Mouse (Mus musculus): ENCODE data around the gene Ikzf1. TPM values are rescaled to one million over a fixed set of nuclear protein-coding genes. Genes with fewer than 3 reads are reported as not detected.

Ikzf1 gene
- polyA plus RNA-seq, 1 experiment from 2014 or later: 0.63 TPM

DNA sequence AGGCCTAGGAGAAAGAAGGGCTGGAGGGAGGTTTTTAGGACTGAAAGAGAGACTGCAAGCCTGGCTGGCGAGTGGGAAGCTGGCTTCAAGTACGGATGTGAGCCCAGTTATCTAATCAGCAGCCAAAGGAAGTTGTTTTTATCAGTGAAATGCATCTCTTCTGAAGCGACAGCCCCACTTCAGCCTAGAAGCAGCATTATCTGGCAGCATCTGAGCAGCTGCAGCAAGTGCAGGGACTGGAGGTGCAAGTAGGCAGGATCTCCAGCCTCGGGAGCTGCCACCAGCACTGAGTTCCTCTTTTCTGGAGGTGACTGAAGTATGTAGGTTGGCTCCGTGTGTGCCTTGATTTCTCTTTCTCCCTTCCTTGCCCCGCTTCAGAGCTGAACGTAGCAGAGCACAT is 26.9 kb downstream of the Ikzf1 start:
- WGBS: 75% methylated on average over 7 of the region's 7 CpGs
- H3K9me3 ChIP-seq (replicated peaks): no peaks in the 10 kb centered on the region
- no peaks in the 10 kb centered on the region for H3K36me3 ChIP-seq (ENCODE audit: poor library complexity, severe bottlenecking)
- no peaks in the 10 kb centered on the region for H3K27me3 ChIP-seq
- H3K27ac ChIP-seq: no peak overlapping the region
- no peaks in the 10 kb centered on the region for H3K4me1 ChIP-seq
- no peak overlapping the region for H3K4me3 ChIP-seq
- H3K4me2 ChIP-seq: no peak overlapping the region
- no peak for ATAC-seq
- H3K9ac ChIP-seq: no peak overlapping the region

DNA sequence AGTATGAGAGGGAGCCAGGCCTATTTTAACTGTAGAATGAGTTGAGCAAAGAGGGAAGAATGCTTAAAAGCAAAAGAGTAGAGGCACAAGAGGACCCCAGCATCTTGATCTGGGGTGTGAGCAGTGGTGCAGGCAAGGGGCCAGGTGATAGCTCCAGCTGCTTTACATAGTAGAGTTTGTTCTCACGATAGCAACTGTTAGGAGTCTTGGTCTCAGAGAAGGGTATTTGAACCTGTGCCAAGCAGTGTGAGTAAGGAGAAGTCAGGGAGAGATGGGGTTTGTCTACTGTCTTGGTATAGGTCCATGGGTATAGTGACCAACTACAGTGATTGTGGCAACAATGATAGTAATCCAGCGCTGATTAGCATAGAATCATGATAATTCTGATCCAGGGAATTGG is 29.9 kb downstream of the Ikzf1 start:
- no peaks in the 10 kb centered on the region for H3K4me1 ChIP-seq
- H3K9me3 ChIP-seq (replicated peaks): no peaks in the 10 kb centered on the region
- H3K4me3 ChIP-seq: no peak overlapping the region
- no peaks in the 10 kb centered on the region for H3K36me3 ChIP-seq (ENCODE audit: poor library complexity, severe bottlenecking)
- H3K27me3 ChIP-seq: no peaks in the 10 kb centered on the region
- H3K4me2 ChIP-seq: no peak overlapping the region
- 78% methylated on average over 2 of the region's 2 CpGs for WGBS
- no peak overlapping the region for H3K9ac ChIP-seq
- ATAC-seq: no peak
- no peak overlapping the region for H3K27ac ChIP-seq

DNA sequence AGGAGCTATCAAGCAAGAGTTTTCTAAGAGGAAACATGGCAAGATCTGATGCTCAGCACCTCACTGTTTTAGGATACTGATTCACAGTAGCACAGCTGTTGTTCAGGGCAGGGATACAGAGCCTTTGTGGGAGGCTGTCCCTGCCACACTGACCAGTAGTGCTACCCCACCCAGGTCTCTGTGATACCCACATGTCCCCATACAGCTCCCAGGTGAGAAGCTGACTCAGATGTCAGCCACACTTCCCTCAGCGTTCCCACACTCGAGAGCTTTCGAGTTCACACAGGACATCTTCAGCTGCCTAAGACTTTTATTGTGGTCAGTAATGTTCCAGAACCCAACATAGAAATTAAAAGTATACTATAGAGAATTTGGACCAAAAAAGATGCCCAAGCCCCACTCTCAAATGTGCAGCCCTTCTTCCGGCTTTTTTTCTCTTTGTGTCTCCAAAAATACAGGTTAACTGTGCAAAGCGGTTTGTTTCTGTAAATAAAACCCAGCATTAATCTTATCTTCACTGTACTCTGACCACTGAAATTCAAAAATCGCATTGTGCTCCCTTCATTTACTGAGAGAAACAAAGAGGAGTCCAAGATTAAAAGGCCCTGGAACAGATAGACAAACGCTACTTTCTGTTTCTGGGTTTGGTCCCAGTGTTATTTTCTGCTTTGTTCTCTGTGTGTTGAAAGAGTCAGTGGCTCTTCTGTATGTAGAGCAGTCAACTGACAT is 31.3 kb downstream of the Ikzf1 start:
- H3K36me3 ChIP-seq (ENCODE audit: poor library complexity, severe bottlenecking): no peaks in the 10 kb centered on the region
- no peaks in the 10 kb centered on the region for H3K27me3 ChIP-seq
- no peak overlapping the region for H3K4me2 ChIP-seq
- H3K4me1 ChIP-seq: no peaks in the 10 kb centered on the region
- 87% methylated on average over 7 of the region's 7 CpGs for WGBS
- no peak overlapping the region for H3K4me3 ChIP-seq
- ATAC-seq: no peak
- H3K9me3 ChIP-seq (replicated peaks): no peaks in the 10 kb centered on the region
- H3K9ac ChIP-seq: no peak overlapping the region
- no peak overlapping the region for H3K27ac ChIP-seq

- no peaks in the 10 kb centered on the region for H3K4me1 ChIP-seq
- no peaks in the 10 kb centered on the region for H3K9me3 ChIP-seq (replicated peaks)
- H3K27ac ChIP-seq: no peak overlapping the region
- WGBS: 73% methylated on average over 2 of the region's 2 CpGs
- H3K9ac ChIP-seq: no peak overlapping the region
- H3K4me3 ChIP-seq: no peak overlapping the region
- no peaks in the 10 kb centered on the region for H3K27me3 ChIP-seq
- H3K36me3 ChIP-seq (ENCODE audit: poor library complexity, severe bottlenecking): no peaks in the 10 kb centered on the region
- ATAC-seq: no peak
- no peak overlapping the region for H3K4me2 ChIP-seq
These were observed 31.9 kb downstream of the Ikzf1 start for GRCm38 (mm10) chr11:11716692-11717037.

DNA sequence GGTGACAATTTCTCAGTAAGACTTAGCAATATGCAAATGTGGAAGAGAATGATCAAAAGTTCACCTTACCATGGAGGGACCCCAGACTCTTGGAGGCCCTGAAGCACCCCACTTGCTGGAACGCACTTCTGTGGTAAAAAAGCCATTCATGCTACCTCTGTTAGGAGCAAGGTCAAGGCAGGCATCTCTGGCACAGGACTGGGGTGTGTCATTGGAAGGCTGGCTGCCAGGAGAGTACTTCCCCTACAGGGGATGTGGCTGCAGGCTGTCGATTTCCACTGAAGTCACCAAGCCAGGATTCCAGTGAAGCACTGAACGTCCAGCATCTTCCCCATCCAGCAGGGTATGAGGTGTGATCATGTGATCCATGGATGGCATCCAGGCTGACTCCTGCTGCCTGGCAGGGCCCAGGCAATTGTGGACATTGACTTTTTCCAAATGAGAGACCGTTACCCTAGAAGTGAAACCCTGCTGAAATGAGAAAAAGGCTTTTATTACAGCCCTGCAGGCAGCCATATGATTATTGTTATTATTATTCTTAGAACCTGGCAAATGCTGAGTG is 32.9 kb downstream of the Ikzf1 start:
- Histone ChIP-seq H3K4me2 (no peak overlapping the region), H3K27me3 (no peaks in the 10 kb centered on the region), H3K9ac (no peak overlapping the region), H3K36me3 (ENCODE audit: poor library complexity, severe bottlenecking) (no peaks in the 10 kb centered on the region), H3K9me3 (replicated peaks) (no peaks in the 10 kb centered on the region), H3K4me3 (no peak overlapping the region), H3K27ac (no peak overlapping the region), H3K4me1 (no peaks in the 10 kb centered on the region)
- WGBS: 76% methylated on average over 4 of the region's 4 CpGs
- ATAC-seq: no peak

DNA sequence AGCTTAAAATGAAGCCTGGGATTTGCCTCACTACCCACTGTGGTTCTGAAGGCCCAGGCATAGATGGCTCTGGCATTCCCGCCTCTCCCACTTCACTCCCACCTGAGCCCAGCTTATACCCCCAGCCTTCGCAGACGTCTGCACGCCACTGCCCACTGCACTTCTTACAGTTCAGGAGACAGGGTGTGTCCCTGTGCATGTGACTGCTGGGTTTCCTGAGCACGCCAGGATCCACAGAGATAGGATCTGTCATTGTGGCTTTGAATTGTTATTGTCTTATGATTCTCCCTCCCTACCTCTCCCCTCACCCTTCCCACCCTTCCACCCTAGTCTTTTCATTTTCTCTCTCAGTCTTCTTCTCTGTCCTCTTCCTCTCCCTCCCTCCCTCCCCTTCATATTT is 34.9 kb downstream of the Ikzf1 start:
- no peaks in the 10 kb centered on the region for H3K27me3 ChIP-seq

DNA sequence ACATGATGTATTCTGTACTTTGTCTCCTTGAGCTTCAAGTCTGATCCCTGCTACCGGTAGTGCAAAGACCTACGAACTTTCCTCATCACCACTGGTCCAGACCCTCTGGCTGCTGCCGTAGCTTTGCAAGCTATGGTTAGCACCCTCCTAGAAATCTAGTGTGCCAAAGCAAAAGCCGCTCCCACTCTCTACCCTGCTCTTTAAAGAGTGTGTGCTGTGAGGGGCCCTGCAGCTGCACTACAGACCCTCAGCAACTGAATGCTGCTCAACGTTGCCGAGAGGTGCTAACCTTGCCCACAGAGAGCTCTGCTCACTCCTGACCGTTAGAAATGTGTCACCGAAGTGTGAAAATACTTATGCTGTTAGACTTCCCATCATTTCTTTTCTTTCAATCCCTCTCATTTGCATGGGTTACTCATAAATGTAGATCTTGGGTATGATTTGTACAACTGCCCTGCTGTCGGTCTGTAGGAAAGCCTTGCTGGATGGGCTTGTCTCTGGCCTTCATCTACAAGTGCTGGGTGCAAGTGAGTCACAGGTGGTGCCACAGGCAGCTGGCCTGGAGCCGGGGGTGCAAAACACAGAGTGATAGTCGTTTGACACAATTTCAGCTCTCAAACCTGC is 40.6 kb downstream of the Ikzf1 start:
- H3K9me3 ChIP-seq (replicated peaks): no peaks in the 10 kb centered on the region
- no peaks in the 10 kb centered on the region for H3K36me3 ChIP-seq (ENCODE audit: poor library complexity, severe bottlenecking)
- ATAC-seq: no peak
- no peak overlapping the region for H3K27ac ChIP-seq
- H3K4me1 ChIP-seq: no peaks in the 10 kb centered on the region
- no peak overlapping the region for H3K9ac ChIP-seq
- H3K27me3 ChIP-seq: no peaks in the 10 kb centered on the region
- WGBS: 87% methylated on average over 11 of the region's 11 CpGs
- no peak overlapping the region for H3K4me3 ChIP-seq
- H3K4me2 ChIP-seq: no peak overlapping the region

More for the DNA sequence above, 34.9 kb downstream of the Ikzf1 start:
- Histone ChIP-seq H3K4me1 (no peaks in the 10 kb centered on the region), H3K4me3 (no peak overlapping the region), H3K9me3 (replicated peaks) (no peaks in the 10 kb centered on the region), H3K27ac (no peak overlapping the region), H3K4me2 (no peak overlapping the region), H3K36me3 (ENCODE audit: poor library complexity, severe bottlenecking) (no peaks in the 10 kb centered on the region), H3K9ac (no peak overlapping the region)
- ATAC-seq: no peak
- 88% methylated on average over 5 of the region's 5 CpGs for WGBS

DNA sequence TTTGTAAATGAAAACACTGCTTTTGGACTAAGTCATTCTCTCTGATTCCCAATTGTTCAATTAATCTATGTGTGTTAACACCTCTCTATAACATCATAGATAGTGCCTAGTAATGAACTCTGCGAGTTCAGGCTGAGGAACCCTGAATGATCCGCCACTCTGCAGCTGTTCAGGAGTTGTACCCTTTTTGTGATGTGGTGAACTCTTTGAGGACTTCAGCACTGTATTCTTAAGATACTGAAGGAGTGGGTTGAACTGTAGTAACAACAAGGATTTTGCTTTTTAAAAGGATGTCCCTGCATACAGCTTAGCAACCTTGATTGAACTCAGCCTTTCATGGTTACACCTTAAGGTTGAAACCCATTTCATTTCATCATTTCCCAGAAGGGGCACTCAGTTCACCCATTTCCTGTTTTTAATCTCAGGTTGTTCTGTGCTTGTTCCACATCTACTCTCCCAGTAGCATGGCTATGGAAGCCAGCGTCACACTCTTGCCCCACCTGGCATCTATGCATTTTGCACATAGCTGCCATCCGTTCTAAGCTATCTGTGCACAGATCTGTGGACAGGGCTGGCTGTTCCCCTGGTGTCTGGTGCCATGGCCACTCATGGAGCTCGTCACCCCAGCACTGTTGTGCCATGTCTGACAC is 41.2 kb downstream of the Ikzf1 start:
- Histone ChIP-seq H3K9me3 (replicated peaks) (no peaks in the 10 kb centered on the region), H3K36me3 (ENCODE audit: poor library complexity, severe bottlenecking) (no peaks in the 10 kb centered on the region), H3K4me2 (no peak overlapping the region), H3K4me1 (no peaks in the 10 kb centered on the region), H3K4me3 (no peak overlapping the region), H3K9ac (no peak overlapping the region), H3K27ac (no peak overlapping the region), H3K27me3 (no peaks in the 10 kb centered on the region)
- ATAC-seq: no peak
- 85% methylated on average over 5 of the region's 5 CpGs for WGBS

GRCm38 (mm10) chr11:11726807-11727276 is 42.0 kb downstream of the Ikzf1 start:
- Histone ChIP-seq H3K4me1 (no peaks in the 10 kb centered on the region), H3K27ac (no peak overlapping the region), H3K27me3 (no peaks in the 10 kb centered on the region), H3K4me3 (no peak overlapping the region), H3K36me3 (ENCODE audit: poor library complexity, severe bottlenecking) (no peaks in the 10 kb centered on the region), H3K9ac (no peak overlapping the region), H3K9me3 (replicated peaks) (no peaks in the 10 kb centered on the region), H3K4me2 (no peak overlapping the region)
- 90% methylated on average over 4 of the region's 4 CpGs for WGBS
- ATAC-seq: no peak

DNA sequence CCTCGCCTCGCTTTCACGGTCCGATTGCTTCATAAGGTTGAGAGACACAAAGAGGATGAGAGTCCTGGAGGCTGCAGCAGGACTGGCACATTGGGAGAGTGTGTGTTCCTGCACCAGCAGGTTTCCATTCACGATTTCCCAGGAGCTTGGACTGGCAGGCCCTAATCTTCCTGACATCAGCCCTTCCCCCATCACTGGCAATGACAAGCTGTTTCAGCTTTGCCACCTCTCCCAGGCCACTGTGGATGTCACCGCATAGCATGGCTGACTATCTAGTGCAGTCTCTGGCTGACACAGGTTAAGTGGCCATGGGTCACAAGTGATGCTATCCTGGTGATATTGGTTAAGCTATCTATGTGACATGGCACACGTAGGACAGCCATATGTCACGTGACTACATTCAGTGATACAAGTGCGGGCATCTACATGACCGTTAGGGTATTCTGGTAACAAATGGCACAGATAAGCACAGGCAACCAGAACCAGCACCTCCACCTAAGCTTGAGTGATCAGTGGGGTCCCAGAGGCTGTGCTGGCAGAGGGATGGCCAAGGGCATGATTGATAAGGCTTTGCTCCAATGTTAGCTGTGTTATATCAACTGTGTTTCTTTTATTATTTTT is 43.2 kb downstream of the Ikzf1 start:
- Histone ChIP-seq H3K4me1 (no peaks in the 10 kb centered on the region), H3K4me2 (no peak overlapping the region), H3K27ac (no peak overlapping the region), H3K9ac (no peak overlapping the region), H3K9me3 (replicated peaks) (no peaks in the 10 kb centered on the region), H3K27me3 (no peaks in the 10 kb centered on the region), H3K36me3 (ENCODE audit: poor library complexity, severe bottlenecking) (no peaks in the 10 kb centered on the region), H3K4me3 (no peak overlapping the region)
- 90% methylated on average over 10 of the region's 10 CpGs for WGBS
- ATAC-seq: no peak

DNA sequence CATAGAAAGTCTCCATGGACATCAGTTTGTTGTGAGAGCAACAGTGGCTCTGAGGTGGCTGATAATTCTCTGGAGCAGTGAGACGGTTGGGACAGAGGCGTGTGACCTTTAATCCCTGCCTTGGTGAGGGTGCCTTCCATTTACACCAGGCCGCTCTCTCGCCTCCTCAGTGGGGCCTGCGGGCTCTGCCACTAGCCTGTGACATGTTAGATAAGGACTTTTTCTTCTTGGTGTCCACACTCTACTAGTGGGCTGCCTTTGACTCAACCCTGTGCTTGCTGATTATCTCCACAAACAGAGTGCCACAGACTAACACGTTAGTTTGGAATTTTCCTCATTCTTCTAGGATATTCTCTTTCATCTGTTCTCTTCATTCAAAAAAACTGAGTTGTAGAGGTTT is 44.4 kb downstream of the Ikzf1 start:
- Histone ChIP-seq H3K4me2 (no peak overlapping the region), H3K27me3 (no peaks in the 10 kb centered on the region), H3K27ac (no peak overlapping the region), H3K36me3 (ENCODE audit: poor library complexity, severe bottlenecking) (no peaks in the 10 kb centered on the region), H3K4me1 (no peaks in the 10 kb centered on the region), H3K9me3 (replicated peaks) (no peaks in the 10 kb centered on the region), H3K4me3 (no peak overlapping the region), H3K9ac (no peak overlapping the region)
- no peak for ATAC-seq
- WGBS: 80% methylated on average over 6 of the region's 6 CpGs

DNA sequence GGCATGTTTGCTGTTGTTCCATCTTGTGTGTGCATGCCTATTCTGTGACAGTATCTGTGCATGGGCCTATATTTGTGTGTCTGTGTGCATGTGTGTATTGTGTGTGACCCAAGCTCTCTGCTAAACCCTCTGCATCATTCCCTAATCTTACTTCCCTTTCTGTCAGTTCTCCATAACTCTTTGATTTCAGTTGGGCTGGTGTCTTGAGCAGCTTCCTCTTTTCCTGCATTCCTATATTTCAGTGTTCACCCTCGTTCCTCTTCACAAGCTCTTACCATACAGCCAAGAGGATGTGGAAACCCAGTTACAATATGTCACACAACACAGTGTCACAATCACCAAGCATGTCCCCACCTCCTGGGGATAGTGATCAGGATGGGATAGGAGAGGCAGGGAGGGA is 45.3 kb downstream of the Ikzf1 start:
- Histone ChIP-seq H3K9ac (no peak overlapping the region), H3K4me1 (no peaks in the 10 kb centered on the region), H3K4me2 (no peak overlapping the region), H3K36me3 (ENCODE audit: poor library complexity, severe bottlenecking) (no peaks in the 10 kb centered on the region), H3K27me3 (no peaks in the 10 kb centered on the region), H3K9me3 (replicated peaks) (no peaks in the 10 kb centered on the region), H3K4me3 (no peak overlapping the region), H3K27ac (no peak overlapping the region)
- WGBS: 88% methylated on average over 1 of the region's 1 CpGs
- no peak for ATAC-seq
